27 mouse cellular contexts compared by ENCODE assay signal in the genomic region with DNA sequence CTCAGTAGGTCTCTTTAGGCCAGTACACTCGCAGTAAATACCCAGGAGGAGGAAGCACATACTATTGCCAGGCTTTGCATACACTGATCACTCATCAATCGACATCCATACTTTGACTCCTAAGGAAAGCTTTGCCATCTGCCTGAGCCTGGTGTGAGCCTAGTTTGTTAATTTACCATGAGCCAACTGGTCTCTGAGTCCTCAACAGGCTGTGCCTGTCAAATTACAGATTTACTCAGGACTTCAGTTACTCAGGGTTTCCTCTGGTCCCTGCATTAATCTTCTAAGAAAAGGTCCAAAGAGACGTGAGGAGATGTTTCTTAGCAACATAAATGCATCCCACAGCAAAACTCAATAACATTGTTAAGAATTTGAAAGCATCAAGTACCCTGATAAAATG.
"Had no signal": no experiment of that assay in that cellular context is flagged by ENCODE, and none has a peak within 500 bp of the region (broad histone marks: within the 10 kb centered on the region; RNA-seq: fewer than 3 reads in every experiment).

No protein-coding gene starts in this region.

- H3K27ac ChIP-seq: heart, adult 2 months; heart, embryonic 13.5 days; heart, embryonic 15.5 days; hindbrain, embryonic 13.5 days; hindbrain, embryonic 15.5 days; hindbrain, postnatal 0 days; kidney, embryonic 15.5 days; kidney, postnatal 0 days; limb, embryonic 13.5 days; limb, embryonic 15.5 days; liver, embryonic 12.5 days; liver, embryonic 14.5 days had no signal

- H3K4me2 ChIP-seq: heart, embryonic 11.5 days; heart, embryonic 13.5 days; heart, embryonic 15.5 days; hindbrain, embryonic 13.5 days; hindbrain, embryonic 15.5 days; kidney, embryonic 15.5 days; limb, embryonic 13.5 days; limb, embryonic 15.5 days; liver, embryonic 12.5 days had no signal

- H3K36me3 ChIP-seq: heart, embryonic 13.5 days; heart, embryonic 15.5 days; hindbrain, embryonic 13.5 days; hindbrain, embryonic 15.5 days; kidney, embryonic 15.5 days; limb, embryonic 13.5 days; limb, embryonic 15.5 days; liver, embryonic 12.5 days had no signal

- DNase-seq: gastrocnemius, postnatal 14 days; gastrocnemius, postnatal 36 days; heart, adult 11 months; heart, adult 2 months; heart, postnatal 14 days; heart, postnatal 36 days; kidney, adult 11 months; kidney, adult 2 months; kidney, adult 9 months; kidney, postnatal 14 days; kidney, postnatal 36 days; layer of hippocampus, adult 9-11 months; layer of hippocampus, postnatal 36 days; left cerebral cortex, postnatal 4 days had no signal

- ATAC-seq: hindbrain, postnatal 0 days; intestine, embryonic 16.5 days; liver, embryonic 12.5 days had no signal

- H3K9ac ChIP-seq: heart, embryonic 13.5 days; heart, embryonic 15.5 days; hindbrain, embryonic 13.5 days; hindbrain, embryonic 15.5 days; kidney, embryonic 15.5 days; limb, embryonic 13.5 days; limb, embryonic 15.5 days; liver, embryonic 12.5 days; liver, embryonic 14.5 days had no signal

- H3K4me3 ChIP-seq: heart, adult 2 months; heart, embryonic 13.5 days; heart, embryonic 15.5 days; hindbrain, embryonic 13.5 days; hindbrain, embryonic 15.5 days; kidney, embryonic 15.5 days; limb, embryonic 13.5 days; limb, embryonic 15.5 days; liver, embryonic 12.5 days had no signal

- H3K4me1 ChIP-seq: heart, embryonic 13.5 days; heart, embryonic 15.5 days; hindbrain, embryonic 13.5 days; hindbrain, embryonic 15.5 days; kidney, embryonic 15.5 days; limb, embryonic 15.5 days; liver, embryonic 12.5 days had no signal

- H3K27me3 ChIP-seq: heart, embryonic 13.5 days; heart, embryonic 15.5 days; hindbrain, embryonic 13.5 days; hindbrain, embryonic 15.5 days; kidney, embryonic 15.5 days; limb, embryonic 13.5 days; limb, embryonic 15.5 days; liver, embryonic 12.5 days had no signal

- H3K9me3 ChIP-seq: heart, embryonic 13.5 days; heart, embryonic 15.5 days; hindbrain, embryonic 13.5 days; hindbrain, embryonic 15.5 days; kidney, embryonic 15.5 days; limb, embryonic 13.5 days; limb, embryonic 15.5 days; liver, embryonic 12.5 days had no signal
